Mouse (Mus musculus) liver, postnatal 0 days (tissue): ENCODE results near the gene Anxa6. TPM values are rescaled to one million over a fixed set of nuclear protein-coding genes. Genes with fewer than 3 reads are reported as not detected.

Experiments
- ATAC-seq: fragments of 200-750 bp; cut with Nextera tagmentation; 2 replicates; pipeline ENCODE4 v1.8.0; 2017; ENCODE audit warnings: mild to moderate bottlenecking, moderate library complexity
- DNase-seq: peaks from one replicate; pipeline ENCODE4 v3.0.0-alpha.2; 2016
- H3K27ac ChIP-seq: fragments of 300-500 bp; sonication (generic); 2 replicates; pipeline ENCODE4 v1.5.1; 2014; ENCODE audit warnings: antibody characterized with exemption, moderate library complexity, mild to moderate bottlenecking, low read depth
- H3K27me3 ChIP-seq: fragments of 300-500 bp; sonication (generic); 2 replicates; pipeline ENCODE4 v1.6.1; 2014; ENCODE audit warnings: low read length, control low read depth, mixed read lengths; ENCODE audit not compliant: insufficient read depth
- H3K36me3 ChIP-seq: fragments of 300-500 bp; sonication (generic); replicated peaks from 2 replicates; pipeline ENCODE4 v1.6.1; 2014; ENCODE audit warnings: mild to moderate bottlenecking, control low read depth, low read length, moderate library complexity, mixed read lengths; ENCODE audit not compliant: insufficient read depth
- H3K4me1 ChIP-seq: fragments of 300-500 bp; sonication (generic); 2 replicates; pipeline ENCODE4 v1.6.1; 2014; ENCODE audit warnings: antibody characterized with exemption, mild to moderate bottlenecking, control low read depth; ENCODE audit not compliant: insufficient read depth
- H3K4me2 ChIP-seq: fragments of 300-500 bp; sonication (generic); 2 replicates; pipeline ENCODE4 v1.6.1; 2014; ENCODE audit warnings: low read depth, mild to moderate bottlenecking, low read length, moderate library complexity, mixed read lengths
- H3K4me3 ChIP-seq: fragments of 300-500 bp; sonication (generic); 2 replicates; pipeline ENCODE4 v1.5.1; 2014; ENCODE audit warnings: low read depth, low read length
- H3K9ac ChIP-seq: fragments of 300-500 bp; sonication (generic); replicated peaks from 2 replicates; pipeline ENCODE4 v1.6.1; 2014; ENCODE audit warnings: mild to moderate bottlenecking, moderate library complexity
- H3K9me3 ChIP-seq: fragments of 300-500 bp; sonication (generic); 2 replicates; pipeline ENCODE4 v1.6.1; 2016; ENCODE audit warnings: mild to moderate bottlenecking, control low read depth, low read length, mixed read lengths
- CTCF ChIP-seq: sonication (generic); IDR thresholded peaks from 2 replicates; pipeline ENCODE4 v1.5.1; 2016; ENCODE audit warnings: antibody characterized with exemption, low read depth
- EP300 ChIP-seq: IDR thresholded peaks from 2 replicates; pipeline ENCODE4 v1.6.1; 2016; ENCODE audit warnings: antibody characterized with exemption, low read depth, mild to moderate bottlenecking
- WGBS: fragments of 180-500 bp; shearing (Covaris S2); extraction: QIAGEN DNeasy Blood & Tissue Kit; methylation state at CpG from one replicate; pipeline ENCODE4 v1.1.7; 2014; ENCODE audit not compliant: insufficient replicate concordance; 5-methylcytosine and 5-hydroxymethylcytosine counted together
- polyA plus RNA-seq: library from polyadenylated mRNA; unstranded; fragments of >200 nt; fragmentation: Nextera tagmentation; extraction: Ambion mirVana; gene quantifications from 2 replicates; pipeline ENCODE4 v1.2.1, GENCODE M21; 2015

Anxa6 gene
- polyA plus RNA-seq, 1 experiment from 2014 or later, result 47.5 TPM

DNA sequence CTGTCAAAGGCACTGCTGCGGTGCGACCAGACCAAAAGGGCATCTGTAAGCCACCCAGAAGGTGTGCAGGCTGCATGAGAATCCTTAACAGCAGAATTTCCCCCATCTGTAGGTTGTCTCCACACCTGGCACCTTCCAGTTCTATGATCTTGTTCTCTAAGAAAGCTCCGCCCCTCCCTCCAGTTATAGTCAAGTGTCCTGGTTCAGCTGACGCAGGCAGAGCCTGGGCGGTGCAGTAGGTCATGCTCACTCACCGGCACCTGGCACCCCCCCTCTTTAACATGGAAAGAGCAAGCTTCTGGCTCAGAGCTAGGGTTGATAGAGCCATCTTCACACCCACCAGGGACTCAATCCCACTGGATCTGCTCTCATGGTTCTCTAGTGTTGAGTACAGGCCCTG, 104.0 kb downstream of the Anxa6 start:
- H3K9ac ChIP-seq, result no peak overlapping the region
- no peak overlapping the region for H3K27ac ChIP-seq
- H3K27me3 ChIP-seq, result no peaks in the 10 kb centered on the region
- TF ChIP-seq EP300 (no peak), CTCF (no peak)
- H3K36me3 ChIP-seq, result peaks cover 63% of the 10 kb centered on the region
- no peaks in the 10 kb centered on the region for H3K9me3 ChIP-seq
- no peak overlapping the region for H3K4me2 ChIP-seq
- no peak overlapping the region for H3K4me3 ChIP-seq
- 88% methylated on average over 6 of the region's 6 CpGs for WGBS
- DNase-seq (no peak), ATAC-seq (no peak)
- no peaks in the 10 kb centered on the region for H3K4me1 ChIP-seq

Other genes with a start within 250 kb of the Anxa6 start
- 13.7 and 15.4 TPM in 2 replicates for gene Cdc42se2, start 245.8 kb downstream of the Anxa6 start, polyA plus RNA-seq
- gene Lyrm7, start 172.5 kb downstream of the Anxa6 start, polyA plus RNA-seq, result 2.9 and 5.0 TPM in 2 replicates
- gene Hint1, start 167.1 kb downstream of the Anxa6 start, polyA plus RNA-seq, result 791 and 898 TPM in 2 replicates
- gene Gpx3, start 131.0 kb downstream of the Anxa6 start, polyA plus RNA-seq, result 29.7 and 30.4 TPM in 2 replicates
- 5.2 and 5.3 TPM in 2 replicates for gene Tnip1, start 70.5 kb downstream of the Anxa6 start, polyA plus RNA-seq
- gene Ccdc69, start 44.7 kb upstream of the Anxa6 start, polyA plus RNA-seq, result 1.3 and 1.6 TPM in 2 replicates
- gene Gm2a, start 64.7 kb upstream of the Anxa6 start, polyA plus RNA-seq, result 28.7 and 31.6 TPM in 2 replicates
- gene Slc36a3, start 118.3 kb upstream of the Anxa6 start, polyA plus RNA-seq, result not detected in 2 replicates
- 5.7 and 6.7 TPM in 2 replicates for gene Slc36a2, start 151.6 kb upstream of the Anxa6 start, polyA plus RNA-seq
- gene Slc36a1, start 170.9 kb upstream of the Anxa6 start, polyA plus RNA-seq, result 1.0 and 1.7 TPM in 2 replicates